Mouse (Mus musculus) splenic B cell, adult 2 months (primary cell): ENCODE data around the gene Nrn1l.
A peak's percentile ranks its signal among the peaks of the same experiment; 100 is the strongest.

Experiments used
- DNase-seq: peaks from one replicate; pipeline ENCODE4 v3.0.0-alpha.2; 2011; ENCODE audit warnings: low read depth, low spot score
- H3K27me3 ChIP-seq: 2 replicates; pipeline ENCODE4 v1.6.1; 2012; ENCODE audit warnings: mild to moderate bottlenecking, low read length, moderate library complexity, mixed read lengths; ENCODE audit not compliant: control insufficient read depth, poor library complexity, insufficient read depth, severe bottlenecking
- H3K36me3 ChIP-seq: 2 replicates; pipeline ENCODE4 v1.6.1; 2012; ENCODE audit warnings: mild to moderate bottlenecking, low read length, moderate library complexity, mixed read lengths; ENCODE audit not compliant: control insufficient read depth, poor library complexity, insufficient read depth, severe bottlenecking

The Nrn1l gene

GRCm38 (mm10) chr8:105861951-105862350, 31.4 kb upstream of the Nrn1l start:
- peak; percentile 40 for DNase-seq
- no peaks in the 10 kb centered on the region for H3K36me3 ChIP-seq

DNA sequence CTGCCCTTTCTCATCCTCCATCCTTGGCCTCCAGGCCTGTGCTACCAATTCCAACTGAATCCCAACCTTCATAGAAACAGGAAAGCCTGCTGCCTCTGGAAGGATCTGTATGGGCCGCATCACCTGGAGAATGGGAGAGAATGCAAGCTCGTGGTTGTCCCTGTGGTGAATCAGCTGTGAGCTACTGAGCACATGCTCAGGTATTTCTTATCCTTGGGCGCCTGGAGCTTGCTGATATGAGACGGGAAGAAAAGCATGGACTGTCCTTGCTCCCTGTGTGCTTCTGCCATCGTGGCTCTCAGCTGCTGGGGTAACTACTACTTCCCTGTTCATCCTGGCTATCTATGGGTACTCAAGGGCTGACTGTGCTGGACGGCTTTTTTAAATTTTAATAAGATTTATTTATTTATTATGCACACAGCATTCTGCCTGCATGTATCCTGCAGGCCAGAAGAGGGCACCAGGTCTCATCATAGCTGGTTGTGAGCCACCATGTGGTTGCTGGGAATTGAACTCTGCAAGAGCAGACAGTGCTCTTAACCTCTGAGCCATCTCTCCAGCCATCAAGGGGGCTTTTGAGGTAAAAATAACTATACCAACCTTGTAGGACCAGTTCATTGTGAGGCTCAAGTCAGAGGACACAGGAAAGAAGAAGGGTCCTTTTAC, 26.9 kb upstream of the Nrn1l start:
- Histone ChIP-seq H3K36me3 (no peaks in the 10 kb centered on the region), H3K27me3 (no peaks in the 10 kb centered on the region)
- peak; percentile 37 for DNase-seq

More at GRCm38 (mm10) chr8:105861951-105862350, 31.4 kb upstream of the Nrn1l start:
- H3K27me3 ChIP-seq = no peaks in the 10 kb centered on the region

DNA sequence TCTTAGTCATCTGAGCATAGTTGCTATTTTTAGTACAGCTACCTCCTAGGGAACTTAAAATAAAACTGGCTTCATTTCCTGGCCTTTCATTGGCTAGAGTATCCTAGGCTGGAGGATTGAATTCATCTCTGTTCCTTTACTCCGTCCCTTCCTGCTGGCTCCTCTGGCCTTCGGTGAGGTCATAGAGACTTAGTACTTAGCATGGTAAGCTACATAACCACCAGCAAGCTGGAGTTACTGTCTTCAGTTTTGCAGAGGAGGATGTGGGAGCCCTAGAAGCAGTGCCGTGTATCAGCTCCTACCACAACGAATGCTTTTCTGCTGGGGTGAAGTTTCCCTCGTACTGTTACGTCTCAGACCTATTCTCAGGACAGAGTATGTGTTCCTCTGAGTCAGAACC, 19.1 kb upstream of the Nrn1l start:
- DNase-seq = no peak
- H3K27me3 ChIP-seq = no peaks in the 10 kb centered on the region
- H3K36me3 ChIP-seq = peaks cover 13% of the 10 kb centered on the region

GRCm38 (mm10) chr8:105880754-105881520, 12.4 kb upstream of the Nrn1l start, which contains the start of gene Edc4:
Edc4 (plus strand) TSS chr8:105880881.
- peaks cover 7% of the 10 kb centered on the region for H3K36me3 ChIP-seq
- H3K27me3 ChIP-seq = no peaks in the 10 kb centered on the region
- DNase-seq = peak; percentile 89

GRCm38 (mm10) chr8:105889756-105890465, 3.5 kb upstream of the Nrn1l start:
- no peak for DNase-seq
- H3K27me3 ChIP-seq = no peaks in the 10 kb centered on the region

DNA sequence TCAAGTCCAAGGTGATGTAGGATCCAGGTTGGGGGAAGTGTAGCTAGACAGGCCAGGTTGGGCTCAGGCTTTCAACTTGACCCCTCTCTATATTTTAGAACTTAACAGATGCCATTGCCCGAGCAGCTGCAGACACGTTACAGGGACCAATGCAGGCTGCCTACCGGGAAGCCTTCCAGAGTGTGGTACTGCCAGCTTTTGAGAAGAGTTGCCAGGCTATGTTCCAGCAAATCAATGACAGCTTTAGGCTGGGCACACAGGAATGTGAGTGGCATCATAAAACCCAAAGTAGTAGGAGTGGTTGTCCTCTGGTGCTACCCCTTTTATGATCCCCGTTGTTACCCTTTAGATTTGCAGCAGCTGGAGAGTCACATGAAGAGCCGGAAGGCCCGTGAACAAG, 2.5 kb upstream of the Nrn1l start:
- Histone ChIP-seq H3K27me3 (no peaks in the 10 kb centered on the region), H3K36me3 (peaks cover 10% of the 10 kb centered on the region)
- DNase-seq = no peak

More at GRCm38 (mm10) chr8:105889756-105890465, 3.5 kb upstream of the Nrn1l start:
- peaks cover 10% of the 10 kb centered on the region for H3K36me3 ChIP-seq

- DNase-seq = peak; percentile 54
- Histone ChIP-seq H3K36me3 (peaks cover 7% of the 10 kb centered on the region), H3K27me3 (no peaks in the 10 kb centered on the region)
Measured at GRCm38 (mm10) chr8:105892432-105892831, 935 bp upstream of the Nrn1l start.

GRCm38 (mm10) chr8:105897801-105898480, 4.6 kb downstream of the Nrn1l start:
- Histone ChIP-seq H3K27me3 (no peaks in the 10 kb centered on the region), H3K36me3 (peaks cover 2% of the 10 kb centered on the region)
- DNase-seq = no peak

- H3K27me3 ChIP-seq = no peaks in the 10 kb centered on the region
- H3K36me3 ChIP-seq = no peaks in the 10 kb centered on the region
- DNase-seq = peak; percentile 95
Measured at GRCm38 (mm10) chr8:105900180-105900940, 7.0 kb downstream of the Nrn1l start, which contains the start of gene Pskh1. Pskh1 (plus strand) TSS chr8:105900441.

DNA sequence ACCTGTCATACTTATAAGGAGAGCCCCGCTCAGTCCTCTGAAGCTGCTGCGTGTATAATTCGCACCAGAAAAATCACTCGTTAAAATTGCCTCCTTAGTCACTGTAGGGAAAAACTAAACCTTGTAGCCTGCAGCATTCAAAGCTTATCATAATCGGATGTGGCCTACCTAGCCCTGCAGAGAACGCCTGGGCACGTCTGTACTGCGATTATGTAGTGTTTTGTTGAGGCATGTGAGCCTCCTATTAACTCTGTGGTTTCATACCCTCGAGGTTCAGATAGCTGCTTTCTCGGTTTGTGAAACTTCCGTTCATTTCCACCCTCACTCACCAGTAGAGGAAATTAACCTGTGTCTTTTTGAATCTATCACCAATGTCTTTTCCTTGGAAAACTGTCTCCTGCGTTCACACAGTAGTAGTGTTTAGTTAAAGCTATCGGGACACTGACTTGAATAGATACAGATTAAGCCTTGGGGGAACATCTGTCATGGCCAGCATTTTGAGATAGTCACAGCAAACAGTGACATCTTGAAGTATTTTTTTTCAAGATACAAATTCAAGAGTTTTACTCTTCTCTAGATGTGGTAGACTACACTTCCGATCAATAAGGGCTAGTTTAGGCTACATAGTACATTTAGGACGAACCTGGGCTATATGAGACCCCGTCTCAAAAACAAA, 7.7 kb downstream of the Nrn1l start:
- Histone ChIP-seq H3K36me3 (no peaks in the 10 kb centered on the region), H3K27me3 (no peaks in the 10 kb centered on the region)
- peak; percentile 43 for DNase-seq

DNA sequence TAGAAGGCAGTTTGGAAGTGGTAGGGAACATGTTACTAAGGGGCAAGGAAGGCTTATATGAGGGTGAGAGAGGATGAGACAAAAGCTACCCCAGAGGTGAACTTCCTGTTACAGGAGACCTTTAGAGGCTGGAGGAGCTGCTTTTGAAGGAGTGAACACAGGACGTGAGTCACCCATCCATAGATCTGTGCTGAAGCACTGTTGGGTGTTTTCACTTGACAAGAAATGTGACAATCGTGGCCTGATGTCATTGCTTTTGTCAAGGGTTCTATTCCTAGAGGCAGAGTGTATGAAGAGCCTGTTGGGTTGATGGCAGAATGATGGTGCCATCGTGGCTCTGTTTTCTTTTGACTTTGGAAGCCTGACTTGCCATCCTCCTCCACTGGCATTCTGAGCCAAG, 26.0 kb downstream of the Nrn1l start:
- Histone ChIP-seq H3K36me3 (peaks cover 2% of the 10 kb centered on the region; the same call in 1 of the 2 replicates), H3K27me3 (no peaks in the 10 kb centered on the region)
- DNase-seq = no peak

DNA sequence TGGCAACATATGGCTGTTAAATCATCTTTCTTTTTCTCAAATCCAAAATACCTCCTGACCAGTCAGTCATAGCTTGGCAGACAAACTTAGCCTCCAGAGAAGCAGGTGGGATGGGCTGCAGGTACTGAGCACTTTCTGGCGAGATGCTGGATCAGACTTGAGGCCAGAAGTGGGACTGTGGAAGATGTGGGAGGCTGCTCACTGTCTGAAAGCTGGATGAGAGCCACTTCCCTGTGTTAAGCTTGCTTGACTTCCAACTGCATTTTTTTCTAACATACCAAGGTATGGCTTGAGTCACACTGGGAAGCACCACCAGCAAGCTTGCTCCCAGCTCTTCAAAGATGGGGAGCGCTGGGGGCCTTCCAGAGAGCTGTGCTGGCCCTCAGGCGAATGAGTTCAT, 31.8 kb downstream of the Nrn1l start:
- DNase-seq = no peak
- Histone ChIP-seq H3K36me3 (no peaks in the 10 kb centered on the region), H3K27me3 (no peaks in the 10 kb centered on the region)

DNA sequence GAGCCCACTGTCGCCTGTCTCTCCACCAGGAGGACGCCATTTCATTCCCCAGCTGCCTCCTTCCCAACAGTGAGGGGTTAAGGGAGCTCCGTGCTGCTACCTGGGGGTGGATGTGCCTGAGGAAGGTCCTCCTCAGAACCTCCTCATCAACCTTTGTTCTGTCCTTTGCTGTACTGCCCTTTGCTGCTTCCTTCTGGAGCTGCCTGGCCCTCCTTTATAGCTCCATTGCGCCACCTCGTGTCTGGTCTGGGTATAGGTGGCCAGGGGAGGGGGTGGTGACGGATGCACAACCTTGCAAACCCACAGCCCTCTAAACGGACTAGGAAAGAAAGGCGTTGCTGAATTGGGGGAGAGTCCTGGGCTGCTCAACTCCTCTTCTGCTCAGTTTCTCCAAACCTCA, 37.2 kb downstream of the Nrn1l start:
- DNase-seq = peak; percentile 86
- H3K27me3 ChIP-seq = no peaks in the 10 kb centered on the region
- H3K36me3 ChIP-seq = no peaks in the 10 kb centered on the region
